In genomic region chr3:153658051-153658777, GRCm38 (mm10) we compare ENCODE assay signal across 9 mouse cellular contexts.
DNase-seq lines count a peak whose midpoint lies in the region; ATAC-seq lines count a peak whose summit lies in the region.
"Had no signal": no experiment of that assay in that cellular context is flagged by ENCODE, and none has a peak within 500 bp of the region (broad histone marks: within the 10 kb centered on the region; RNA-seq: fewer than 3 reads in every experiment).

No protein-coding gene starts in this region.

- H3K27me3 ChIP-seq in heart, embryonic 11.5 days (ENCODE audit: control insufficient read depth, insufficient read depth, low read length), result peaks cover 9% of the 10 kb centered on the region; the same call in 1 of the 2 replicates
- no peaks in the 10 kb centered on the region for H3K27me3 ChIP-seq in limb, embryonic 11.5 days (ENCODE audit: control insufficient read depth, insufficient read depth, low read length)
- no peaks in the 10 kb centered on the region for H3K27me3 ChIP-seq in neural tube, embryonic 14.5 days (ENCODE audit: control insufficient read depth, insufficient read depth, low read length)
- H3K27me3 ChIP-seq: limb, embryonic 13.5 days had no signal

- no peak overlapping the region for H3K9ac ChIP-seq in heart, embryonic 11.5 days (ENCODE audit: low read depth, low read length)
- no peak overlapping the region for H3K9ac ChIP-seq in limb, embryonic 11.5 days (ENCODE audit: low read length)
- no peak overlapping the region for H3K9ac ChIP-seq in neural tube, embryonic 14.5 days (replicated peaks; ENCODE audit: low read depth, low read length)
- H3K9ac ChIP-seq: limb, embryonic 13.5 days had no signal

- no peak overlapping the region for H3K27ac ChIP-seq in heart, embryonic 11.5 days (ENCODE audit: low read depth, low read length)
- H3K27ac ChIP-seq in limb, embryonic 11.5 days (replicated peaks; ENCODE audit: low read depth, low read length), result no peak overlapping the region
- H3K27ac ChIP-seq in neural tube, embryonic 14.5 days (ENCODE audit: low read depth, low read length), result no peak overlapping the region
- H3K27ac ChIP-seq: limb, embryonic 13.5 days had no signal

- WGBS in heart, embryonic 11.5 days (ENCODE audit: insufficient replicate concordance), result 69% methylated on average over 22 of the region's 22 CpGs
- WGBS in limb, embryonic 11.5 days, result 74% methylated on average over 22 of the region's 22 CpGs
- 81% methylated on average over 22 of the region's 22 CpGs for WGBS in neural tube, embryonic 14.5 days

- 0 out of 2 replicates have a peak, but pooled peaks cover 2% of the 10 kb centered on the region for H3K4me1 ChIP-seq in heart, embryonic 11.5 days (ENCODE audit: control insufficient read depth, insufficient read depth, low read length)
- peaks cover 3% of the 10 kb centered on the region; the same call in 1 of the 2 replicates for H3K4me1 ChIP-seq in limb, embryonic 11.5 days (ENCODE audit: control insufficient read depth, insufficient read depth, low read length)
- peaks cover 13% of the 10 kb centered on the region for H3K4me1 ChIP-seq in neural tube, embryonic 14.5 days (ENCODE audit: control insufficient read depth, insufficient read depth, low read length)

- H3K36me3 ChIP-seq in heart, embryonic 11.5 days (ENCODE audit: control insufficient read depth, insufficient read depth, low read length), result no peaks in the 10 kb centered on the region
- no peaks in the 10 kb centered on the region for H3K36me3 ChIP-seq in limb, embryonic 11.5 days (ENCODE audit: control insufficient read depth, insufficient read depth, low read length)
- no peaks in the 10 kb centered on the region for H3K36me3 ChIP-seq in neural tube, embryonic 14.5 days (ENCODE audit: control insufficient read depth, insufficient read depth, low read length)
- H3K36me3 ChIP-seq: limb, embryonic 13.5 days had no signal

- no peak overlapping the region for H3K4me3 ChIP-seq in heart, embryonic 11.5 days (ENCODE audit: low read depth, low read length)
- H3K4me3 ChIP-seq in limb, embryonic 11.5 days (ENCODE audit: low read depth, low read length), result no peak overlapping the region
- H3K4me3 ChIP-seq in neural tube, embryonic 14.5 days (ENCODE audit: low read depth, low read length), result no peak overlapping the region
- H3K4me3 ChIP-seq: limb, embryonic 13.5 days had no signal

- H3K4me2 ChIP-seq in heart, embryonic 11.5 days, result no peak overlapping the region
- no peak overlapping the region for H3K4me2 ChIP-seq in limb, embryonic 11.5 days (ENCODE audit: low read depth, severe bottlenecking)
- H3K4me2 ChIP-seq in neural tube, embryonic 14.5 days (ENCODE audit: low read depth, low read length), result no peak overlapping the region
- H3K4me2 ChIP-seq: limb, embryonic 13.5 days had no signal

- DNase-seq in heart, adult 11 months, result no peak
- DNase-seq in R1 (ENCODE audit: low read depth, low spot score), result peak; percentile 83
- DNase-seq in embryo, embryonic 11 days, result peak; percentile 49
- peak; percentile 67 for DNase-seq in limb, embryonic 11.5 days (ENCODE audit: low spot score)
- DNase-seq in thymus, postnatal 36 days, result peak; percentile 48 to 51

- no peaks in the 10 kb centered on the region for H3K9me3 ChIP-seq in heart, embryonic 11.5 days (replicated peaks; ENCODE audit: control insufficient read depth, low read length)
- H3K9me3 ChIP-seq in limb, embryonic 11.5 days (ENCODE audit: control insufficient read depth, low read length), result no peaks in the 10 kb centered on the region
- no peaks in the 10 kb centered on the region for H3K9me3 ChIP-seq in neural tube, embryonic 14.5 days (ENCODE audit: control insufficient read depth, low read length)
- H3K9me3 ChIP-seq: limb, embryonic 13.5 days had no signal

- ATAC-seq in heart, embryonic 11.5 days (replicated peaks; ENCODE audit: insufficient number of reproducible peaks, low FRiP score, low TSS enrichment), result 0 out of 2 replicates have a peak, but pooled peaks have one; percentile 24
- peak; percentile 78 to 85 for ATAC-seq in hematopoietic stem cell, adult 5-6 weeks (replicated peaks in 1 of 2; ENCODE audit: insufficient read depth in 1 of 2, low FRiP score in 2 of 2, low TSS enrichment in 1 of 2, low read depth in 1 of 2, poor library complexity in 2 of 2, severe bottlenecking in 2 of 2)
- ATAC-seq in limb, embryonic 11.5 days (ENCODE audit: insufficient number of reproducible peaks, low FRiP score, low TSS enrichment, low read depth), result no peak
- peak; percentile 12; the same call in 1 of the 2 replicates for ATAC-seq in neural tube, embryonic 14.5 days (ENCODE audit: low read depth)
